Mouse (Mus musculus) intestine, embryonic 14.5 days (tissue): ENCODE results near the gene Tor1aip1. TPM values are rescaled to one million over a fixed set of nuclear protein-coding genes. Genes with fewer than 3 reads are reported as not detected.

ENCODE experiments used
- ATAC-seq: fragments of 200-750 bp; cut with Nextera tagmentation; replicated peaks from 2 replicates; pipeline ENCODE4 v1.8.0; 2017; ENCODE audit warnings: low read depth, moderate number of reproducible peaks, moderate TSS enrichment, moderate library complexity; ENCODE audit not compliant: low FRiP score, low TSS enrichment
- DNase-seq: peaks from one replicate; pipeline ENCODE4 v3.0.0-alpha.2; 2018; ENCODE audit warnings: low spot score
- H3K27ac ChIP-seq: fragments of 300-500 bp; sonication (generic); 2 replicates; pipeline ENCODE4 v1.5.1; 2014; ENCODE audit warnings: low read depth, mild to moderate bottlenecking, control low read depth
- H3K27me3 ChIP-seq: fragments of 300-500 bp; sonication (generic); replicated peaks from 2 replicates; pipeline ENCODE4 v1.6.1; 2014; ENCODE audit warnings: low read length, control low read depth; ENCODE audit not compliant: control insufficient read depth, insufficient read depth
- H3K36me3 ChIP-seq: fragments of 300-500 bp; sonication (generic); 2 replicates; pipeline ENCODE4 v1.6.1; 2014; ENCODE audit warnings: low read length, control low read depth; ENCODE audit not compliant: control insufficient read depth, insufficient read depth
- H3K4me1 ChIP-seq: fragments of 300-500 bp; sonication (generic); replicated peaks from 2 replicates; pipeline ENCODE4 v1.6.1; 2014; ENCODE audit warnings: low read length, control low read depth, mixed read lengths; ENCODE audit not compliant: control insufficient read depth, insufficient read depth
- H3K4me2 ChIP-seq: fragments of 300-500 bp; sonication (generic); 2 replicates; pipeline ENCODE4 v1.6.1; 2014; ENCODE audit warnings: low read length
- H3K4me3 ChIP-seq: fragments of 300-500 bp; sonication (generic); 2 replicates; pipeline ENCODE4 v1.5.1; 2014; ENCODE audit warnings: low read depth, low read length, control low read depth, mixed read lengths
- H3K9ac ChIP-seq: fragments of 300-500 bp; sonication (generic); 2 replicates; pipeline ENCODE4 v1.6.1; 2014; ENCODE audit warnings: mild to moderate bottlenecking, low read length
- H3K9me3 ChIP-seq: fragments of 300-500 bp; sonication (generic); 2 replicates; pipeline ENCODE4 v1.6.1; 2016; ENCODE audit warnings: low read length, control low read depth; ENCODE audit not compliant: control insufficient read depth
- WGBS: fragments of 180-500 bp; shearing (Covaris S2); extraction: QIAGEN DNeasy Blood & Tissue Kit; methylation state at CpG from one replicate; pipeline ENCODE4 v1.1.7; 2014; 5-methylcytosine and 5-hydroxymethylcytosine counted together
- polyA plus RNA-seq: library from polyadenylated mRNA; unstranded; fragments of >200 nt; fragmentation: Nextera tagmentation; extraction: Ambion mirVana; gene quantifications from 2 replicates; pipeline ENCODE4 v1.2.1, GENCODE M21; 2014

The Tor1aip1 gene
- polyA plus RNA-seq, 1 experiment from 2014 or later: 39.1 TPM

- no peaks in the 10 kb centered on the region for H3K36me3 ChIP-seq
- no peak overlapping the region for H3K4me3 ChIP-seq
- no peak for DNase-seq
- H3K4me1 ChIP-seq: peaks cover 9% of the 10 kb centered on the region; the same call in 1 of the 2 replicates
- H3K27me3 ChIP-seq: no peaks in the 10 kb centered on the region
- ATAC-seq: no peak
- H3K9me3 ChIP-seq: no peaks in the 10 kb centered on the region
- no peak overlapping the region for H3K4me2 ChIP-seq
- 0 out of 2 replicates have a peak overlapping the region, but pooled peaks have one; percentile 9 for H3K27ac ChIP-seq
- WGBS: 38% methylated on average over 11 of the region's 11 CpGs
- H3K9ac ChIP-seq: no peak overlapping the region
Measured at GRCm38 (mm10) chr1:155990391-155990790, 45.9 kb downstream of the Tor1aip1 start.

GRCm38 (mm10) chr1:155989387-155989786 is 46.9 kb downstream of the Tor1aip1 start:
- 12% methylated on average over 2 of the region's 2 CpGs for WGBS
- ATAC-seq (no peak), DNase-seq (no peak)

GRCm38 (mm10) chr1:155987625-155988024 is 48.7 kb downstream of the Tor1aip1 start:
- 63% methylated on average over 2 of the region's 2 CpGs for WGBS
- ATAC-seq: no peak
- H3K27me3 ChIP-seq: no peaks in the 10 kb centered on the region

More at GRCm38 (mm10) chr1:155989387-155989786, 46.9 kb downstream of the Tor1aip1 start:
- Histone ChIP-seq H3K4me2 (no peak overlapping the region), H3K27me3 (no peaks in the 10 kb centered on the region), H3K27ac (no peak overlapping the region), H3K4me1 (peaks cover 9% of the 10 kb centered on the region; the same call in 1 of the 2 replicates), H3K9ac (no peak overlapping the region), H3K4me3 (no peak overlapping the region), H3K9me3 (no peaks in the 10 kb centered on the region), H3K36me3 (no peaks in the 10 kb centered on the region)

GRCm38 (mm10) chr1:155974931-155975330 is 61.3 kb downstream of the Tor1aip1 start:
- WGBS: 50% methylated on average over 2 of the region's 2 CpGs
- no peaks in the 10 kb centered on the region for H3K36me3 ChIP-seq
- H3K4me3 ChIP-seq: no peak overlapping the region
- DNase-seq: no peak
- H3K27ac ChIP-seq: no peak overlapping the region
- H3K4me1 ChIP-seq: peaks cover 14% of the 10 kb centered on the region
- H3K27me3 ChIP-seq: no peaks in the 10 kb centered on the region
- H3K9ac ChIP-seq: no peak overlapping the region
- no peak for ATAC-seq
- H3K4me2 ChIP-seq: no peak overlapping the region
- no peaks in the 10 kb centered on the region for H3K9me3 ChIP-seq

More at GRCm38 (mm10) chr1:155987625-155988024, 48.7 kb downstream of the Tor1aip1 start:
- no peaks in the 10 kb centered on the region for H3K9me3 ChIP-seq
- H3K4me3 ChIP-seq: no peak overlapping the region
- no peak overlapping the region for H3K27ac ChIP-seq
- no peak overlapping the region for H3K4me2 ChIP-seq
- no peak overlapping the region for H3K9ac ChIP-seq
- H3K36me3 ChIP-seq: no peaks in the 10 kb centered on the region
- no peak for DNase-seq
- H3K4me1 ChIP-seq: peaks cover 9% of the 10 kb centered on the region; the same call in 1 of the 2 replicates

GRCm38 (mm10) chr1:155973719-155974379 is 62.4 kb downstream of the Tor1aip1 start:
- H3K4me3 ChIP-seq: peak overlapping the region; percentile 94
- H3K27ac ChIP-seq: peak overlapping the region; percentile 90
- no peaks in the 10 kb centered on the region for H3K27me3 ChIP-seq
- no peaks in the 10 kb centered on the region for H3K36me3 ChIP-seq
- H3K9ac ChIP-seq: peak overlapping the region; percentile 64
- DNase-seq (peak; percentile 63), ATAC-seq (peak; percentile 7)
- WGBS: 6% methylated on average over 19 of the region's 19 CpGs
- H3K4me1 ChIP-seq: peaks cover 17% of the 10 kb centered on the region
- H3K4me2 ChIP-seq: peak overlapping the region; percentile 79
- no peaks in the 10 kb centered on the region for H3K9me3 ChIP-seq

- WGBS: under 1% methylated on average over 52 of the region's 57 CpGs
- peak within 1 kb of the TSS; percentile 96 for H3K9ac ChIP-seq
- peak within 1 kb of the TSS; percentile 90 for H3K27ac ChIP-seq
- H3K9me3 ChIP-seq: no peaks in the 10 kb centered on the region
- ATAC-seq: peak; percentile 99
- no peaks in the 10 kb centered on the region for H3K36me3 ChIP-seq
- DNase-seq: peak; percentile 98
- peak within 1 kb of the TSS; percentile 94 for H3K4me3 ChIP-seq
- H3K4me1 ChIP-seq: peaks cover 17% of the 10 kb centered on the region
- H3K4me2 ChIP-seq: peak within 1 kb of the TSS; percentile 79
- no peaks in the 10 kb centered on the region for H3K27me3 ChIP-seq
Measured at GRCm38 (mm10) chr1:155973068-155973718, 63.1 kb downstream of the Tor1aip1 start, which contains the start of gene Cep350. TSS of gene Cep350 (minus strand) at chr1:155973255.

- Histone ChIP-seq H3K4me3 (peak overlapping the region; percentile 94), H3K27me3 (no peaks in the 10 kb centered on the region), H3K4me1 (peaks cover 17% of the 10 kb centered on the region), H3K9me3 (no peaks in the 10 kb centered on the region), H3K36me3 (no peaks in the 10 kb centered on the region), H3K4me2 (peak overlapping the region; percentile 74), H3K27ac (peak overlapping the region; percentile 90), H3K9ac (peak overlapping the region; percentile 96)
- 3% methylated on average over 37 of the region's 51 CpGs for WGBS
- DNase-seq (peak; percentile 81), ATAC-seq (peak; percentile 66)
Measured at GRCm38 (mm10) chr1:155972146-155973067, 63.9 kb downstream of the Tor1aip1 start.
